ENCODE assay signal across 25 mouse cellular contexts in the genomic region with DNA sequence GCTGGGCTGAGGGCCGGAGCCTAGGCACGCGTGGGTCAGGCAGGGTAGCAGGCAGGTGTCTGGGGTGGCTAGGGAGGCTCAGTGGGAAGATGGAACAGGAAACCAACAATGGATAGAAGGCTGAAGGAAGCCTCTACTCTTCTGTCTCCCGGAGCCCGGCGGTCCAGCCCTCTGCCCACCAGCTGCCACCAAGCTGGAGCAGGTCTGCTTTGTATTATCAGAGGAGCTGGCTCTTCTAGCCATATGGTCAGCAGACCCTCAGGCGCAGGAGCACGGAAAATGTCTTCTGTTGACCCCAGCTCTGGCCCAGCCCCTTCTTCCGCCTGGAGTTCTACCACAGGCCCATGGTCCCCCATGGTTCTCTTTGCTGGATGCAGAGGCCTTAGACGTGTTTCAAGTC. TPM values are rescaled to one million over a fixed set of nuclear protein-coding genes. Genes with fewer than 3 reads are reported as not detected.
"Had no signal": no experiment of that assay in that cellular context is flagged by ENCODE, and none has a peak within 500 bp of the region (broad histone marks: within the 10 kb centered on the region; RNA-seq: fewer than 3 reads in every experiment).

No protein-coding gene starts in this region.

- DNase-seq: kidney, adult 18-20 months; kidney, adult 9 months; kidney, postnatal 14 days; kidney, postnatal 4 days; layer of hippocampus, adult 9-11 months; liver; lung, adult 18-20 months; lung, postnatal 10 days; lung, postnatal 36 days; retina, postnatal 1 day; right cerebral cortex, postnatal 25 days; spleen, adult 18-20 months; thymus, postnatal 25 days had no signal

- H3K27ac ChIP-seq: limb, embryonic 13.5 days; liver, embryonic 12.5 days; liver, embryonic 15.5 days; lung, embryonic 15.5 days; midbrain, embryonic 10.5 days; midbrain, embryonic 13.5 days; stomach, embryonic 15.5 days had no signal

- H3K4me3 ChIP-seq: limb, embryonic 13.5 days; liver, embryonic 12.5 days; liver, embryonic 15.5 days; lung, embryonic 15.5 days; megakaryocyte, embryonic 14.5 days; midbrain, embryonic 10.5 days; midbrain, embryonic 13.5 days; myocyte; stomach, embryonic 15.5 days had no signal

- ATAC-seq: liver, embryonic 12.5 days; midbrain, embryonic 13.5 days; midbrain, embryonic 16.5 days had no signal

- H3K27me3 ChIP-seq: lung, embryonic 15.5 days; midbrain, embryonic 13.5 days; stomach, embryonic 15.5 days had no signal

- H3K4me1 ChIP-seq: liver, embryonic 12.5 days; liver, embryonic 15.5 days; midbrain, embryonic 13.5 days had no signal

- H3K36me3 ChIP-seq: limb, embryonic 13.5 days; liver, embryonic 12.5 days; liver, embryonic 15.5 days; lung, embryonic 15.5 days; midbrain, embryonic 10.5 days; midbrain, embryonic 13.5 days; stomach, embryonic 15.5 days had no signal

- H3K9me3 ChIP-seq: limb, embryonic 13.5 days; liver, embryonic 15.5 days; midbrain, embryonic 10.5 days; midbrain, embryonic 13.5 days; stomach, embryonic 15.5 days had no signal

RNA-seq across cellular contexts. Expression of gene Nxph3, which starts 51.0 kb away (rescaled TPM):
- total RNA-seq: monocyte, adult 5-6 weeks had no signal
- polyA plus RNA-seq: thymus, postnatal 0 days had no signal
